Mouse (Mus musculus): ENCODE results near the gene Slc35e3. TPM values are rescaled to one million over a fixed set of nuclear protein-coding genes. Genes with fewer than 3 reads are reported as not detected.
"Not testable (repeated sequence)": the region's sequence is repeated elsewhere in the genome, so short reads cannot be mapped to it uniquely, and the experiment has no call there.

Slc35e3 gene
- polyA plus RNA-seq, 1 experiment from 2014 or later = 2.5 TPM

- no peak for ATAC-seq (ENCODE audit: low read depth)
- Histone ChIP-seq H3K9ac (ENCODE audit: low read depth, low read length) (no peak overlapping the region), H3K4me1 (ENCODE audit: control insufficient read depth, low read depth, low read length) (peaks cover 9% of the 10 kb centered on the region), H3K27me3 (ENCODE audit: control insufficient read depth, insufficient read depth, low read depth, low read length) (no peaks in the 10 kb centered on the region), H3K36me3 (ENCODE audit: control insufficient read depth, insufficient read depth) (no peaks in the 10 kb centered on the region), H3K4me3 (ENCODE audit: low read depth, low read length) (no peak overlapping the region), H3K4me2 (ENCODE audit: low read depth, low read length) (no peak overlapping the region), H3K27ac (ENCODE audit: low read length) (no peak overlapping the region), H3K9me3 (replicated peaks; ENCODE audit: control insufficient read depth, low read length) (no peaks in the 10 kb centered on the region)
- 81% methylated on average over 10 of the region's 10 CpGs for WGBS (ENCODE audit: insufficient replicate concordance)
These were observed 6.0 kb downstream of the Slc35e3 start for GRCm38 (mm10) chr10:117740171-117740570.

- Histone ChIP-seq H3K4me3 (ENCODE audit: low read depth, low read length) (no peak overlapping the region), H3K4me2 (ENCODE audit: low read depth, low read length) (no peak overlapping the region), H3K9ac (ENCODE audit: low read depth, low read length) (no peak overlapping the region), H3K4me1 (ENCODE audit: control insufficient read depth, low read depth, low read length) (peaks cover 8% of the 10 kb centered on the region), H3K27ac (ENCODE audit: low read length) (no peak overlapping the region), H3K27me3 (ENCODE audit: control insufficient read depth, insufficient read depth, low read depth, low read length) (no peaks in the 10 kb centered on the region), H3K36me3 (ENCODE audit: control insufficient read depth, insufficient read depth) (no peaks in the 10 kb centered on the region), H3K9me3 (replicated peaks; ENCODE audit: control insufficient read depth, low read length) (no peaks in the 10 kb centered on the region)
- no peak for ATAC-seq (ENCODE audit: low read depth)
- 86% methylated on average over 6 of the region's 6 CpGs for whole genome bisulfite sequencing (ENCODE audit: insufficient replicate concordance)
These were observed 6.6 kb downstream of the Slc35e3 start for GRCm38 (mm10) chr10:117739648-117739948.

- Histone ChIP-seq H3K9me3 (replicated peaks; ENCODE audit: control insufficient read depth, low read length) (no peaks in the 10 kb centered on the region), H3K27me3 (ENCODE audit: control insufficient read depth, insufficient read depth, low read depth, low read length) (no peaks in the 10 kb centered on the region), H3K4me2 (ENCODE audit: low read depth, low read length) (no peak overlapping the region), H3K36me3 (ENCODE audit: control insufficient read depth, insufficient read depth) (no peaks in the 10 kb centered on the region), H3K9ac (ENCODE audit: low read depth, low read length) (no peak overlapping the region), H3K27ac (ENCODE audit: low read length) (no peak overlapping the region), H3K4me1 (ENCODE audit: control insufficient read depth, low read depth, low read length) (peaks cover 8% of the 10 kb centered on the region), H3K4me3 (ENCODE audit: low read depth, low read length) (no peak overlapping the region)
- 87% methylated on average over 15 of the region's 15 CpGs for WGBS (ENCODE audit: insufficient replicate concordance)
- ATAC-seq (ENCODE audit: low read depth) = no peak
These were observed 7.1 kb downstream of the Slc35e3 start for GRCm38 (mm10) chr10:117738928-117739647.

GRCm38 (mm10) chr10:117738140-117738921 is 7.8 kb downstream of the Slc35e3 start:
- Histone ChIP-seq H3K36me3 (ENCODE audit: control insufficient read depth, insufficient read depth) (no peaks in the 10 kb centered on the region), H3K9me3 (replicated peaks; ENCODE audit: control insufficient read depth, low read length) (no peaks in the 10 kb centered on the region), H3K4me1 (ENCODE audit: control insufficient read depth, low read depth, low read length) (peaks cover 10% of the 10 kb centered on the region), H3K27me3 (ENCODE audit: control insufficient read depth, insufficient read depth, low read depth, low read length) (no peaks in the 10 kb centered on the region), H3K27ac (ENCODE audit: low read length) (no peak overlapping the region), H3K9ac (ENCODE audit: low read depth, low read length) (no peak overlapping the region), H3K4me2 (ENCODE audit: low read depth, low read length) (no peak overlapping the region), H3K4me3 (ENCODE audit: low read depth, low read length) (no peak overlapping the region)
- 62% methylated on average over 13 of the region's 13 CpGs for WGBS (ENCODE audit: insufficient replicate concordance)
- ATAC-seq (ENCODE audit: low read depth) = no peak

- not testable (repeated sequence) for ATAC-seq (ENCODE audit: low read depth); H3K27me3 ChIP-seq (ENCODE audit: control insufficient read depth, insufficient read depth, low read depth, low read length); H3K36me3 ChIP-seq (ENCODE audit: control insufficient read depth, insufficient read depth); H3K27ac ChIP-seq (ENCODE audit: low read length); H3K4me2 ChIP-seq (ENCODE audit: low read depth, low read length); H3K4me3 ChIP-seq (ENCODE audit: low read depth, low read length); H3K9ac ChIP-seq (ENCODE audit: low read depth, low read length); H3K9me3 ChIP-seq (replicated peaks; ENCODE audit: control insufficient read depth, low read length)
- H3K4me1 ChIP-seq (ENCODE audit: control insufficient read depth, low read depth, low read length) = peaks cover 19% of the 10 kb centered on the region
- WGBS (ENCODE audit: insufficient replicate concordance) = 74% methylated on average over 8 of the region's 8 CpGs
These were observed 8.7 kb downstream of the Slc35e3 start for GRCm38 (mm10) chr10:117737498-117737897.

- no peak overlapping the region for H3K4me2 ChIP-seq (ENCODE audit: low read depth, low read length)
- no peak overlapping the region for H3K9ac ChIP-seq (ENCODE audit: low read depth, low read length)
- H3K4me1 ChIP-seq (ENCODE audit: control insufficient read depth, low read depth, low read length) = peaks cover 23% of the 10 kb centered on the region
- no peaks in the 10 kb centered on the region for H3K27me3 ChIP-seq (ENCODE audit: control insufficient read depth, insufficient read depth, low read depth, low read length)
- WGBS (ENCODE audit: insufficient replicate concordance) = 51% methylated on average over 4 of the region's 4 CpGs
- no peaks in the 10 kb centered on the region for H3K36me3 ChIP-seq (ENCODE audit: control insufficient read depth, insufficient read depth)
- no peak overlapping the region for H3K4me3 ChIP-seq (ENCODE audit: low read depth, low read length)
- H3K9me3 ChIP-seq (replicated peaks; ENCODE audit: control insufficient read depth, low read length) = no peaks in the 10 kb centered on the region
- no peak for ATAC-seq (ENCODE audit: low read depth)
- no peak overlapping the region for H3K27ac ChIP-seq (ENCODE audit: low read length)
These were observed 9.1 kb downstream of the Slc35e3 start for GRCm38 (mm10) chr10:117737075-117737474.

- Histone ChIP-seq H3K4me1 (ENCODE audit: control insufficient read depth, low read depth, low read length) (peaks cover 27% of the 10 kb centered on the region), H3K27me3 (ENCODE audit: control insufficient read depth, insufficient read depth, low read depth, low read length) (no peaks in the 10 kb centered on the region), H3K4me3 (ENCODE audit: low read depth, low read length) (no peak overlapping the region), H3K9ac (ENCODE audit: low read depth, low read length) (no peak overlapping the region), H3K4me2 (ENCODE audit: low read depth, low read length) (no peak overlapping the region), H3K36me3 (ENCODE audit: control insufficient read depth, insufficient read depth) (no peaks in the 10 kb centered on the region), H3K27ac (ENCODE audit: low read length) (no peak overlapping the region), H3K9me3 (replicated peaks; ENCODE audit: control insufficient read depth, low read length) (no peaks in the 10 kb centered on the region)
- WGBS (ENCODE audit: insufficient replicate concordance) = 80% methylated on average over 5 of the region's 5 CpGs
- ATAC-seq (ENCODE audit: low read depth) = no peak
These were observed 9.6 kb downstream of the Slc35e3 start for GRCm38 (mm10) chr10:117736573-117736972.

GRCm38 (mm10) chr10:117735396-117735795 is 10.8 kb downstream of the Slc35e3 start:
- ATAC-seq (ENCODE audit: low read depth); H3K36me3 ChIP-seq (ENCODE audit: control insufficient read depth, insufficient read depth); H3K4me2 ChIP-seq (ENCODE audit: low read depth, low read length); H3K4me3 ChIP-seq (ENCODE audit: low read depth, low read length); H3K9me3 ChIP-seq (replicated peaks; ENCODE audit: control insufficient read depth, low read length); H3K27me3 ChIP-seq (ENCODE audit: control insufficient read depth, insufficient read depth, low read depth, low read length); H3K27ac ChIP-seq (ENCODE audit: low read length); H3K9ac ChIP-seq (ENCODE audit: low read depth, low read length): not testable (repeated sequence)
- H3K4me1 ChIP-seq (ENCODE audit: control insufficient read depth, low read depth, low read length) = peaks cover 32% of the 10 kb centered on the region
- 81% methylated on average over 11 of the region's 12 CpGs for WGBS (ENCODE audit: insufficient replicate concordance)

- not testable (repeated sequence) for H3K4me2 ChIP-seq (ENCODE audit: low read depth, low read length); H3K27me3 ChIP-seq (ENCODE audit: control insufficient read depth, insufficient read depth, low read depth, low read length); H3K9ac ChIP-seq (ENCODE audit: low read depth, low read length); H3K36me3 ChIP-seq (ENCODE audit: control insufficient read depth, insufficient read depth); H3K27ac ChIP-seq (ENCODE audit: low read length); ATAC-seq (ENCODE audit: low read depth); H3K4me3 ChIP-seq (ENCODE audit: low read depth, low read length); H3K9me3 ChIP-seq (replicated peaks; ENCODE audit: control insufficient read depth, low read length)
- H3K4me1 ChIP-seq (ENCODE audit: control insufficient read depth, low read depth, low read length) = peaks cover 34% of the 10 kb centered on the region
- WGBS (ENCODE audit: insufficient replicate concordance) = 61% methylated on average over 9 of the region's 10 CpGs
These were observed 11.9 kb downstream of the Slc35e3 start for GRCm38 (mm10) chr10:117734104-117734852.
